Mouse (Mus musculus) ES-E14 (cell line): Measurements from ENCODE around the gene Psmd5. TPM values are rescaled to one million over a fixed set of nuclear protein-coding genes. Genes with fewer than 3 reads are reported as not detected.

Source experiments
- DNase-seq: peaks from one replicate; pipeline ENCODE4 v3.0.0-alpha.2; 2013; ENCODE audit warnings: low read depth, low spot score
- H3K27ac ChIP-seq: 2 replicates; pipeline ENCODE4 v1.5.1; 2012; ENCODE audit warnings: low read depth, mild to moderate bottlenecking, low read length, moderate library complexity, mixed read lengths; ENCODE audit not compliant: poor library complexity, insufficient read depth, severe bottlenecking
- H3K36me3 ChIP-seq: 2 replicates; pipeline ENCODE4 v1.6.1; 2012; ENCODE audit warnings: mild to moderate bottlenecking, low read length, moderate library complexity, mixed read lengths; ENCODE audit not compliant: control insufficient read depth, poor library complexity, insufficient read depth, severe bottlenecking
- H3K4me1 ChIP-seq, 2 experiments: fragments of 150-350 bp in 1 of 2; sonication (generic) in 1 of 2; 2 replicates each; pipeline ENCODE4 v1.6.1; 2012; ENCODE audit warnings: low read length in 2 of 2, mild to moderate bottlenecking in 1 of 2, mixed read lengths in 1 of 2; ENCODE audit not compliant: control insufficient read depth in 2 of 2, insufficient read depth in 2 of 2, poor library complexity in 1 of 2
- H3K4me3 ChIP-seq, 2 experiments: fragments of 150-350 bp in 1 of 2; sonication (generic) in 1 of 2; 2 replicates each; pipeline ENCODE4 v1.5.1; 2012; ENCODE audit warnings: low read length in 2 of 2, low read depth in 1 of 2, mild to moderate bottlenecking in 1 of 2, mixed read lengths in 1 of 2; ENCODE audit not compliant: insufficient read depth in 1 of 2, poor library complexity in 1 of 2, severe bottlenecking in 1 of 2
- H3K9ac ChIP-seq: 2 replicates; pipeline ENCODE4 v1.6.1; 2012; ENCODE audit warnings: low read depth, mild to moderate bottlenecking, low read length, mixed read lengths; ENCODE audit not compliant: poor library complexity, insufficient read depth, severe bottlenecking
- H3K9me3 ChIP-seq: fragments of 150-350 bp; sonication (generic); 2 replicates; pipeline ENCODE4 v1.6.1; 2012; ENCODE audit warnings: low read depth, mild to moderate bottlenecking, low read length; ENCODE audit not compliant: control insufficient read depth, insufficient read depth
- CHD2 ChIP-seq: IDR thresholded peaks from 2 replicates; pipeline ENCODE4 v1.6.1; 2014; ENCODE audit warnings: mild to moderate bottlenecking, low read depth, low read length, inconsistent platforms
- HCFC1 ChIP-seq: IDR thresholded peaks from 2 replicates; pipeline ENCODE4 v1.6.1; 2012; ENCODE audit warnings: low read length, inconsistent platforms, borderline replicate concordance; ENCODE audit not compliant: insufficient read depth
- MAFK ChIP-seq: IDR thresholded peaks from 2 replicates; pipeline ENCODE4 v1.6.1; 2014; ENCODE audit warnings: mild to moderate bottlenecking, low read depth, low read length, inconsistent platforms; ENCODE audit not compliant: insufficient read depth
- ZC3H11A ChIP-seq: IDR thresholded peaks from 2 replicates; pipeline ENCODE4 v1.6.1; 2012; ENCODE audit warnings: low read depth, mild to moderate bottlenecking, inconsistent platforms, low read length, borderline replicate concordance
- ZNF384 ChIP-seq: IDR thresholded peaks from 2 replicates; pipeline ENCODE4 v1.6.1; 2012; ENCODE audit warnings: low read depth, low read length, inconsistent platforms
- in situ Hi-C, 2 experiments: fragments of 600-800 bp; cut with MboI; formaldehyde crosslinking; loops; one replicate each; pipeline ENCODE4 v1.15.1; 2025; ENCODE audit warnings: low sequenced_read_pairs in 2 of 2, inconsistent platforms in 1 of 2; ENCODE audit not compliant: unreplicated experiment in 2 of 2
- total RNA-seq: library from RNA; depleted of rRNA; stranded (reverse); fragments of 300-350 nt; gene quantifications from 2 replicates; pipeline ENCODE4 v1.2.3, GENCODE M21; 2012

The Psmd5 gene
- total RNA-seq, 1 experiment = 50.6 TPM

GRCm38 (mm10) chr2:34880054-34880453 lies 5.3 kb upstream of the Psmd5 start:
- no peak overlapping the region for H3K9ac ChIP-seq
- in situ Hi-C loops = no loop called here
- H3K9me3 ChIP-seq = no peaks in the 10 kb centered on the region
- no peak for TF ChIP-seq ZC3H11A
- TF ChIP-seq CHD2 = no peak
- TF ChIP-seq HCFC1 = no peak
- TF ChIP-seq ZNF384 = no peak
- TF ChIP-seq MAFK = no peak
- H3K4me1 ChIP-seq = peaks cover 1 to 2% of the 10 kb centered on the region in 2 experiments; a peak in 1 of 4 replicates
- no peak for DNase-seq
- no peak overlapping the region for H3K27ac ChIP-seq
- no peaks in the 10 kb centered on the region for H3K36me3 ChIP-seq
- no peak overlapping the region for H3K4me3 ChIP-seq

- H3K9ac ChIP-seq = peak within 1 kb of the TSS; percentile 64
- H3K4me3 ChIP-seq = peak within 1 kb of the TSS; percentile 57 to 64
- peaks cover 2 to 6% of the 10 kb centered on the region in 2 experiments; a peak in 1 of 4 replicates for H3K4me1 ChIP-seq
- TF ChIP-seq HCFC1 (no peak), ZNF384 (no peak), MAFK (no peak), CHD2 (no peak), ZC3H11A (no peak)
- H3K9me3 ChIP-seq = no peaks in the 10 kb centered on the region
- DNase-seq = no peak
- no peak within 1 kb of the TSS for H3K27ac ChIP-seq
- H3K36me3 ChIP-seq = no peaks in the 10 kb centered on the region
- in situ Hi-C loops = no loop called here
Observed at GRCm38 (mm10) chr2:34874271-34874670, 497 bp downstream of the Psmd5 start, which contains the start of gene Cutal. Gene Cutal (plus strand): TSS chr2:34874396.

GRCm38 (mm10) chr2:34870520-34871474 lies 4.0 kb downstream of the Psmd5 start:
- peaks cover 3% of the 10 kb centered on the region; the same call in 1 of the 2 replicates for H3K36me3 ChIP-seq
- H3K9me3 ChIP-seq = no peaks in the 10 kb centered on the region
- in situ Hi-C loops = no loop called here

GRCm38 (mm10) chr2:34869680-34870079 lies 5.1 kb downstream of the Psmd5 start:
- DNase-seq = no peak
- H3K9ac ChIP-seq = peak overlapping the region; percentile 67
- in situ Hi-C loops = no loop called here
- no peaks in the 10 kb centered on the region for H3K9me3 ChIP-seq
- H3K4me1 ChIP-seq = peaks cover 0 to 5% of the 10 kb centered on the region in 2 experiments; a peak in 1 of 4 replicates
- H3K36me3 ChIP-seq = peaks cover 10% of the 10 kb centered on the region
- TF ChIP-seq ZNF384 = no peak
- TF ChIP-seq HCFC1 = no peak
- TF ChIP-seq MAFK = peak; percentile 56; the same call in 1 of the 2 replicates
- no peak overlapping the region for H3K27ac ChIP-seq
- H3K4me3 ChIP-seq = peak overlapping the region; percentile 60 to 72

More at GRCm38 (mm10) chr2:34870520-34871474, 4.0 kb downstream of the Psmd5 start:
- peak overlapping the region; percentile 72 to 92 for H3K4me3 ChIP-seq
- peak; percentile 99 for DNase-seq
- H3K4me1 ChIP-seq = peaks cover 2 to 5% of the 10 kb centered on the region in 2 experiments; a peak in 1 of 4 replicates
- TF ChIP-seq ZNF384 (no peak), MAFK (no peak), HCFC1 (peak; percentile 71), CHD2 (peak; percentile 100), ZC3H11A (no peak)
- peak overlapping the region; percentile 53; the same call in 1 of the 2 replicates for H3K27ac ChIP-seq
- peak overlapping the region; percentile 98 for H3K9ac ChIP-seq
